Mouse (Mus musculus) MEL (cell line): ENCODE data around the gene Tvp23a. TPM values are rescaled to one million over a fixed set of nuclear protein-coding genes. Genes with fewer than 3 reads are reported as not detected.

Experiments used
- DNase-seq: peaks from one replicate; pipeline ENCODE4 v3.0.0; 2011; ENCODE audit warnings: low read depth, low spot score
- H3K27ac ChIP-seq: 2 replicates; pipeline ENCODE4 v1.5.1; 2012; ENCODE audit warnings: low read depth, mild to moderate bottlenecking, control low read depth, low read length, moderate library complexity; ENCODE audit not compliant: control insufficient read depth
- H3K27me3 ChIP-seq, 2 experiments: fragments of 150-350 bp in 1 of 2; sonication (generic) in 1 of 2; 2 replicates each; pipeline ENCODE4 v1.6.1; 2012; ENCODE audit warnings: low read length in 2 of 2, mild to moderate bottlenecking in 2 of 2, improper control_type of control experiment in 1 of 2, moderate library complexity in 1 of 2; ENCODE audit not compliant: insufficient read depth in 2 of 2, control insufficient read depth in 1 of 2
- H3K36me3 ChIP-seq, 2 experiments: 2 replicates each; pipeline ENCODE4 v1.6.1; 2012 to 2014; ENCODE audit warnings: low read length in 2 of 2, improper control_type of control experiment in 1 of 2, inconsistent platforms in 1 of 2, mild to moderate bottlenecking in 1 of 2; ENCODE audit not compliant: insufficient read depth in 2 of 2, control insufficient read depth in 1 of 2
- H3K4me1 ChIP-seq, 2 experiments: fragments of 150-350 bp in 1 of 2; sonication (generic) in 1 of 2; 2 replicates each; pipeline ENCODE4 v1.6.1; 2012; ENCODE audit warnings: low read length in 2 of 2, improper control_type of control experiment in 1 of 2, mild to moderate bottlenecking in 1 of 2; ENCODE audit not compliant: insufficient read depth in 2 of 2, control insufficient read depth in 1 of 2
- H3K4me3 ChIP-seq, 2 experiments: fragments of 150-350 bp in 1 of 2; sonication (generic) in 1 of 2; 2 replicates each; pipeline ENCODE4 v1.5.1; 2012; ENCODE audit warnings: low read depth in 2 of 2, low read length in 2 of 2, mild to moderate bottlenecking in 2 of 2, moderate library complexity in 2 of 2, control low read depth in 1 of 2, improper control_type of control experiment in 1 of 2; ENCODE audit not compliant: control insufficient read depth in 1 of 2, insufficient read depth in 1 of 2
- H3K79me2 ChIP-seq: 2 replicates; pipeline ENCODE4 v1.6.1; 2012; ENCODE audit warnings: mild to moderate bottlenecking, low read length, moderate library complexity; ENCODE audit not compliant: control insufficient read depth, poor library complexity, insufficient read depth
- H3K9ac ChIP-seq: 2 replicates; pipeline ENCODE4 v1.6.1; 2012; ENCODE audit warnings: low read depth, mild to moderate bottlenecking, control low read depth, low read length, moderate library complexity; ENCODE audit not compliant: control insufficient read depth, poor library complexity, severe bottlenecking
- H3K9me3 ChIP-seq: fragments of 150-350 bp; sonication (generic); replicated peaks from 2 replicates; pipeline ENCODE4 v1.6.1; 2012; ENCODE audit warnings: mild to moderate bottlenecking, low read length, improper control_type of control experiment, moderate library complexity; ENCODE audit not compliant: insufficient read depth
- BHLHE40 ChIP-seq: IDR thresholded peaks from 2 replicates; pipeline ENCODE4 v1.6.1; 2012; ENCODE audit warnings: low read depth, mild to moderate bottlenecking, inconsistent platforms, low read length, improper control_type of control experiment, borderline replicate concordance
- CHD1 ChIP-seq: IDR thresholded peaks from 2 replicates; pipeline ENCODE4 v1.6.1; 2012; ENCODE audit warnings: low read depth, mild to moderate bottlenecking, inconsistent platforms, low read length, improper control_type of control experiment
- CHD2 ChIP-seq: IDR thresholded peaks from 2 replicates; pipeline ENCODE4 v1.6.1; 2011; ENCODE audit warnings: low read length, improper control_type of control experiment
- E2F4 ChIP-seq: IDR thresholded peaks from 2 replicates; pipeline ENCODE4 v1.6.1; 2011; ENCODE audit warnings: low read depth, low read length, improper control_type of control experiment, borderline replicate concordance
- EP300 ChIP-seq, 2 experiments: IDR thresholded peaks; 2 replicates each; pipeline ENCODE4 v1.6.1; 2011; ENCODE audit warnings: improper control_type of control experiment in 2 of 2, low read length in 2 of 2, low read depth in 1 of 2, mild to moderate bottlenecking in 1 of 2
- ETS1 ChIP-seq: IDR thresholded peaks from 2 replicates; pipeline ENCODE4 v1.6.1; 2012; ENCODE audit warnings: low read depth, mild to moderate bottlenecking, inconsistent platforms, low read length, improper control_type of control experiment, moderate library complexity
- GABPA ChIP-seq: IDR thresholded peaks from 2 replicates; pipeline ENCODE4 v1.6.1; 2012; ENCODE audit warnings: low read depth, mild to moderate bottlenecking, inconsistent platforms, low read length, improper control_type of control experiment, moderate library complexity
- GATA1 ChIP-seq: IDR thresholded peaks from 2 replicates; pipeline ENCODE4 v1.6.1; 2011; ENCODE audit warnings: low read depth, low read length, improper control_type of control experiment
- HCFC1 ChIP-seq: IDR thresholded peaks from 2 replicates; pipeline ENCODE4 v1.6.1; 2012; ENCODE audit warnings: low read depth, mild to moderate bottlenecking, inconsistent platforms, low read length, improper control_type of control experiment, moderate library complexity
- JUND ChIP-seq: IDR thresholded peaks from 2 replicates; pipeline ENCODE4 v1.6.1; 2011; ENCODE audit warnings: low read depth, mild to moderate bottlenecking, improper control_type of control experiment, low read length
- KAT2A ChIP-seq: conservative IDR thresholded peaks from 2 replicates; pipeline ENCODE4 v1.6.1; 2012; ENCODE audit warnings: low read depth, low read length, improper control_type of control experiment, inconsistent platforms
- MAFK ChIP-seq: IDR thresholded peaks from 2 replicates; pipeline ENCODE4 v1.6.1; 2011; ENCODE audit warnings: low read depth, mild to moderate bottlenecking, low read length, improper control_type of control experiment, borderline replicate concordance
- MAX ChIP-seq: IDR thresholded peaks from 2 replicates; pipeline ENCODE4 v1.6.1; 2011; ENCODE audit warnings: low read length, improper control_type of control experiment
- MAZ ChIP-seq: IDR thresholded peaks from 2 replicates; pipeline ENCODE4 v1.6.1; 2012; ENCODE audit warnings: low read depth, mild to moderate bottlenecking, inconsistent platforms, low read length, improper control_type of control experiment
- MEF2A ChIP-seq: IDR thresholded peaks from 2 replicates; pipeline ENCODE4 v1.6.1; 2014; ENCODE audit warnings: low read depth, mild to moderate bottlenecking, inconsistent platforms, low read length, improper control_type of control experiment; ENCODE audit not compliant: poor library complexity, insufficient replicate concordance, severe bottlenecking; ENCODE audit errors: extremely low read depth
- MYB ChIP-seq: IDR thresholded peaks from 2 replicates; pipeline ENCODE4 v1.6.1; 2011; ENCODE audit warnings: mild to moderate bottlenecking, low read depth, low read length, improper control_type of control experiment
- MYC ChIP-seq: IDR thresholded peaks from 2 replicates; pipeline ENCODE4 v1.6.1; 2011; ENCODE audit warnings: low read depth, mild to moderate bottlenecking, low read length, improper control_type of control experiment, moderate library complexity
- NELFE ChIP-seq: IDR thresholded peaks from 2 replicates; pipeline ENCODE4 v1.6.1; 2011; ENCODE audit warnings: low read depth, low read length, improper control_type of control experiment
- NRF1 ChIP-seq: IDR thresholded peaks from 2 replicates; pipeline ENCODE4 v1.6.1; 2014; ENCODE audit warnings: low read depth, mild to moderate bottlenecking, inconsistent platforms, low read length, improper control_type of control experiment, moderate library complexity; ENCODE audit not compliant: poor library complexity, insufficient read depth, severe bottlenecking
- POLR2A ChIP-seq, 2 experiments: IDR thresholded peaks; 2 replicates each; pipeline ENCODE4 v1.6.1; 2011 to 2012; ENCODE audit warnings: low read length in 2 of 2, mild to moderate bottlenecking in 2 of 2, control low read depth in 1 of 2, improper control_type of control experiment in 1 of 2, low read depth in 1 of 2, moderate library complexity in 1 of 2; ENCODE audit not compliant: control insufficient read depth in 1 of 2, insufficient read depth in 1 of 2, poor library complexity in 1 of 2
- POLR2AphosphoS2 ChIP-seq: IDR thresholded peaks from 2 replicates; pipeline ENCODE4 v1.6.1; 2011; ENCODE audit warnings: low read length, improper control_type of control experiment
- POLR2AphosphoS5 ChIP-seq: IDR thresholded peaks from 2 replicates; pipeline ENCODE4 v1.6.1; 2012; ENCODE audit warnings: low read depth, borderline replicate concordance, mild to moderate bottlenecking, inconsistent platforms, low read length, moderate library complexity, mixed read lengths
- RAD21 ChIP-seq: IDR thresholded peaks from 2 replicates; pipeline ENCODE4 v1.6.1; 2011; ENCODE audit warnings: mild to moderate bottlenecking, low read depth, low read length, improper control_type of control experiment
- RCOR1 ChIP-seq: IDR thresholded peaks from 2 replicates; pipeline ENCODE4 v1.6.1; 2012; ENCODE audit warnings: low read depth, mild to moderate bottlenecking, inconsistent platforms, low read length, improper control_type of control experiment
- SMC3 ChIP-seq: IDR thresholded peaks from 2 replicates; pipeline ENCODE4 v1.6.1; 2011; ENCODE audit warnings: low read depth, low read length, improper control_type of control experiment
- TAL1 ChIP-seq: IDR thresholded peaks from 2 replicates; pipeline ENCODE4 v1.6.1; 2012; ENCODE audit warnings: mild to moderate bottlenecking, inconsistent platforms, low read length, moderate library complexity, mixed read lengths
- TBP ChIP-seq: IDR thresholded peaks from 2 replicates; pipeline ENCODE4 v1.8.0; 2011; ENCODE audit warnings: low read depth, low read length, improper control_type of control experiment
- TCF12 ChIP-seq: IDR thresholded peaks from 2 replicates; pipeline ENCODE4 v1.6.1; 2014; ENCODE audit warnings: low read depth, mild to moderate bottlenecking, inconsistent platforms, low read length, improper control_type of control experiment, moderate library complexity
- UBTF ChIP-seq: IDR thresholded peaks from 2 replicates; pipeline ENCODE4 v1.6.1; 2012; ENCODE audit warnings: low read depth, mild to moderate bottlenecking, inconsistent platforms, low read length, improper control_type of control experiment, moderate library complexity, borderline replicate concordance; ENCODE audit not compliant: insufficient read depth
- USF1 ChIP-seq: IDR thresholded peaks from 2 replicates; pipeline ENCODE4 v1.6.1; 2014; ENCODE audit warnings: low read depth, mild to moderate bottlenecking, inconsistent platforms, low read length, improper control_type of control experiment, moderate library complexity
- USF2 ChIP-seq, 2 experiments: IDR thresholded peaks; 2 replicates each; pipeline ENCODE4 v1.6.1; 2011 to 2012; ENCODE audit warnings: improper control_type of control experiment in 2 of 2, low read length in 2 of 2, borderline replicate concordance in 1 of 2, inconsistent platforms in 1 of 2, low read depth in 1 of 2, mild to moderate bottlenecking in 1 of 2; ENCODE audit not compliant: insufficient read depth in 1 of 2
- ZC3H11A ChIP-seq: IDR thresholded peaks from 2 replicates; pipeline ENCODE4 v1.6.1; 2012; ENCODE audit warnings: low read depth, mild to moderate bottlenecking, inconsistent platforms, low read length, improper control_type of control experiment
- ZKSCAN1 ChIP-seq: IDR thresholded peaks from 2 replicates; pipeline ENCODE4 v1.6.1; 2012; ENCODE audit warnings: low read depth, mild to moderate bottlenecking, inconsistent platforms, low read length, improper control_type of control experiment, moderate library complexity
- ZMIZ1 ChIP-seq: IDR thresholded peaks from 2 replicates; pipeline ENCODE4 v1.6.1; 2012; ENCODE audit warnings: low read depth, mild to moderate bottlenecking, inconsistent platforms, low read length, improper control_type of control experiment, moderate library complexity
- polyA plus RNA-seq, 2 experiments: library from polyadenylated mRNA; stranded (reverse) in 1 of 2; unstranded in 1 of 2; fragments of >175 nt in 1 of 2; fragments of >200 nt in 1 of 2; gene quantifications; 2 replicates each; pipeline versions ENCODE4 v1.2.1 to v1.2.4; 2012; ENCODE audit warnings: low replicate concordance in 2 of 2, low read depth in 1 of 2; ENCODE audit not compliant: insufficient read length in 2 of 2, insufficient read depth in 1 of 2, missing spikeins in 1 of 2
- total RNA-seq: library from RNA; depleted of rRNA; stranded (reverse); fragments of 300-350 nt; gene quantifications from 2 replicates; pipeline ENCODE4 v1.2.3, GENCODE M21; 2012

The Tvp23a gene
- total and polyA plus RNA-seq, 3 experiments = 0.31 to 0.81 TPM; not detected in 1

GRCm38 (mm10) chr16:10411764-10412746, 35.1 kb downstream of the Tvp23a start, which contains the start of gene Nubp1:
Nubp1 (plus strand) TSS chr16:10411948.
- H3K4me1 ChIP-seq = peaks cover 0 to 11% of the 10 kb centered on the region in 2 experiments; a peak in 2 of 4 replicates
- H3K9me3 ChIP-seq = no peaks in the 10 kb centered on the region
- TF ChIP-seq CHD1 (no peak), GATA1 (no peak), MAZ (no peak), UBTF (no peak), BHLHE40 (no peak), RCOR1 (no peak), ZC3H11A (no peak), MYC (peak; percentile 81; the same call in 1 of the 2 replicates), POLR2AphosphoS5 (no peak), TCF12 (no peak; the same call in 1 of the 2 replicates), CHD2 (no peak), KAT2A (no peak), RAD21 (no peak), POLR2AphosphoS2 (peak; percentile 91), USF2 (IDR thresholded peaks at IDR 0.05; ENCODE audit: borderline replicate concordance in 1 of 2, insufficient read depth in 1 of 2, low read depth in 1 of 2, low read length in 2 of 2) (no peak), MAFK (no peak), MEF2A (no peak), MAX (peak; percentile 73; the same call in 1 of the 2 replicates), MYB (no peak), ETS1 (no peak), TAL1 (no peak), SMC3 (no peak), E2F4 (peak; percentile 19; the same call in 1 of the 2 replicates), USF1 (no peak), ZMIZ1 (peak; percentile 81; the same call in 1 of the 2 replicates), ZKSCAN1 (no peak), EP300 (IDR thresholded peaks at IDR 0.05; ENCODE audit: low read depth in 1 of 2, low read length in 2 of 2) (no peak; a peak in 1 of 4 replicates), HCFC1 (peak; percentile 77), JUND (no peak), TBP (peak; percentile 42), POLR2A (IDR thresholded peaks at IDR 0.05; ENCODE audit: control insufficient read depth in 1 of 2, insufficient read depth in 1 of 2, low read depth in 1 of 2, low read length in 2 of 2, poor library complexity in 1 of 2) (peak; percentile 97 to 98), GABPA (no peak), NELFE (peak; percentile 92), NRF1 (peak; percentile 72)

More at GRCm38 (mm10) chr16:10411764-10412746, 35.1 kb downstream of the Tvp23a start, which contains the start of gene Nubp1:
- Histone ChIP-seq H3K79me2 (peaks cover 4% of the 10 kb centered on the region), H3K9ac (peak within 1 kb of the TSS; percentile 89), H3K36me3 (peaks cover 0 to 6% of the 10 kb centered on the region in 2 experiments; a peak in 2 of 4 replicates), H3K4me3 (peak within 1 kb of the TSS; percentile 67 to 85), H3K27me3 (peaks cover 0 to 4% of the 10 kb centered on the region in 2 experiments; a peak in 2 of 4 replicates), H3K27ac (peak within 1 kb of the TSS; percentile 85)
- DNase-seq = peak; percentile 96
